Mouse (Mus musculus): ENCODE measurements around the gene Acp1. TPM values are rescaled to one million over a fixed set of nuclear protein-coding genes. Genes with fewer than 3 reads are reported as not detected.

The Acp1 gene
- polyA plus RNA-seq, 1 experiment from 2014 or later = 222 TPM

- Histone ChIP-seq H3K27me3 (ENCODE audit: control insufficient read depth, insufficient read depth, low read length) (no peaks in the 10 kb centered on the region), H3K9ac (ENCODE audit: low read length) (no peak overlapping the region), H3K36me3 (ENCODE audit: control insufficient read depth, insufficient read depth, low read length) (no peaks in the 10 kb centered on the region), H3K4me3 (ENCODE audit: low read depth, low read length) (no peak overlapping the region), H3K4me1 (ENCODE audit: control insufficient read depth, insufficient read depth, low read length) (peaks cover 2% of the 10 kb centered on the region; the same call in 1 of the 2 replicates), H3K4me2 (no peak overlapping the region), H3K9me3 (ENCODE audit: control insufficient read depth, low read length) (no peaks in the 10 kb centered on the region), H3K27ac (ENCODE audit: low read depth, low read length) (no peak overlapping the region)
- ATAC-seq (ENCODE audit: low FRiP score) (no peak), DNase-seq (ENCODE audit: low spot score, missing footprints) (no peak)
- 87% methylated on average over 1 of the region's 1 CpGs for WGBS
Observed at GRCm38 (mm10) chr12:30848521-30848920, 62.9 kb downstream of the Acp1 start.

Other genes starting within 250 kb of the Acp1 start
- gene Alkal2, start 27.3 kb downstream of the Acp1 start, polyA plus RNA-seq (2014; fragmentation: Nextera tagmentation; extraction: Ambion mirVana) = 0.15 and 0.26 TPM in 2 replicates
- gene Sh3yl1, start 79 bp upstream of the Acp1 start, polyA plus RNA-seq (2014; fragmentation: Nextera tagmentation; extraction: Ambion mirVana) = 21.5 and 21.8 TPM in 2 replicates
- gene Fam110c, start 162.3 kb upstream of the Acp1 start, polyA plus RNA-seq (2014; fragmentation: Nextera tagmentation; extraction: Ambion mirVana) = 0.05 and 0.06 TPM in 2 replicates

Data from midbrain, embryonic 11.5 days (tissue).